Mouse (Mus musculus): Measurements from ENCODE around the gene Stoml3.

Gene Stoml3

GRCm38 (mm10) chr3:53486561-53486960 is 1.9 kb upstream of the Stoml3 start:
- no peak for TF ChIP-seq NANOG (IDR thresholded peaks at IDR 0.05; ENCODE audit: borderline replicate concordance, low read length)
- TF ChIP-seq POU5F1 (IDR thresholded peaks at IDR 0.05; ENCODE audit: borderline replicate concordance, low read length), result no peak
- no peak for TF ChIP-seq CTCF (conservative IDR thresholded peaks at IDR 0.05; ENCODE audit: low read length)
- H3K9me3 ChIP-seq (ENCODE audit: low read length), result no peaks in the 10 kb centered on the region
- H3K36me3 ChIP-seq (ENCODE audit: insufficient read depth, low read length), result 0 out of 2 replicates have a peak, but pooled peaks cover 7% of the 10 kb centered on the region
- no peak overlapping the region for H3K4me3 ChIP-seq (replicated peaks; ENCODE audit: low read length)
- peaks cover 38% of the 10 kb centered on the region for H3K4me1 ChIP-seq (replicated peaks; ENCODE audit: low read depth, low read length)
- peaks cover 6% of the 10 kb centered on the region; the same call in 1 of the 2 replicates for H3K27me3 ChIP-seq (ENCODE audit: insufficient read depth, low read length)

DNA sequence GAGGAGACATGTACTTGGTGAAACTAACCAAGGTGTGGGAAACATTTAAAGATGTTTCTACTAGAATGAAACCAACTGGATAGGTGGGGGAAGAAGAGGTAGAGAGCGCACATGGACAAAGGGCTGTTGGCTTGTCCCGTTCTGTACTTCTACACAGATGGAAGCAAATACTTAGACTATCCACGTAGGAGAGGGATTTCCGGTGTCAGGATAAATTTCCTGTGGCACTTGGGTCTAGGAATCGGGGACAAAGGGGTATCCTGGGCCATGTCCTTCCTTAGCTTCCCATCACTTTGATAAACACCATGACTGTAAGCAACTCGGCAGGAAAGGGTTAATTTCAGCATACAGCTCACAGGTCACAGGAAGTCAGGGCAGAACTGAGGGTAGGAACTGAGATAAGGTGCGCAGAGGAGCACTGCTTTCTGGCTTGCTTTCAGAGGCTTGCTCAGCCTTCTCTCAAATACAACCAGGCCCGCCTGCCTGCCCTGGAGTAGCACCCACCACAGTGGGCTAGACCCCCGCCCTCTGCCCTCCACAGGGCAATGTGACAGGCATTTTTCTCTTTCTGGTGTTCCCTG is 1.4 kb upstream of the Stoml3 start:
- no peaks in the 10 kb centered on the region for H3K9me3 ChIP-seq (ENCODE audit: low read length)
- H3K27me3 ChIP-seq (ENCODE audit: insufficient read depth, low read length), result peaks cover 6% of the 10 kb centered on the region; the same call in 1 of the 2 replicates
- H3K4me3 ChIP-seq (replicated peaks; ENCODE audit: low read length), result no peak overlapping the region
- H3K36me3 ChIP-seq (ENCODE audit: insufficient read depth, low read length), result 0 out of 2 replicates have a peak, but pooled peaks cover 6% of the 10 kb centered on the region
- peaks cover 38% of the 10 kb centered on the region for H3K4me1 ChIP-seq (replicated peaks; ENCODE audit: low read depth, low read length)
- no peak for TF ChIP-seq POU5F1 (IDR thresholded peaks at IDR 0.05; ENCODE audit: borderline replicate concordance, low read length)
- no peak for TF ChIP-seq NANOG (IDR thresholded peaks at IDR 0.05; ENCODE audit: borderline replicate concordance, low read length)
- no peak for TF ChIP-seq CTCF (conservative IDR thresholded peaks at IDR 0.05; ENCODE audit: low read length)

- no peak overlapping the region for H3K4me3 ChIP-seq (replicated peaks; ENCODE audit: low read length)
- H3K9me3 ChIP-seq (ENCODE audit: low read length), result no peaks in the 10 kb centered on the region
- TF ChIP-seq POU5F1 (IDR thresholded peaks at IDR 0.05; ENCODE audit: borderline replicate concordance, low read length) (no peak), CTCF (conservative IDR thresholded peaks at IDR 0.05; ENCODE audit: low read length) (no peak), NANOG (IDR thresholded peaks at IDR 0.05; ENCODE audit: borderline replicate concordance, low read length) (no peak)
- H3K27me3 ChIP-seq (ENCODE audit: insufficient read depth, low read length), result no peaks in the 10 kb centered on the region
- no peaks in the 10 kb centered on the region for H3K4me1 ChIP-seq (replicated peaks; ENCODE audit: low read depth, low read length)
- H3K36me3 ChIP-seq (ENCODE audit: insufficient read depth, low read length), result no peaks in the 10 kb centered on the region
These were observed 10.0 kb downstream of the Stoml3 start for GRCm38 (mm10) chr3:53498351-53498905.

DNA sequence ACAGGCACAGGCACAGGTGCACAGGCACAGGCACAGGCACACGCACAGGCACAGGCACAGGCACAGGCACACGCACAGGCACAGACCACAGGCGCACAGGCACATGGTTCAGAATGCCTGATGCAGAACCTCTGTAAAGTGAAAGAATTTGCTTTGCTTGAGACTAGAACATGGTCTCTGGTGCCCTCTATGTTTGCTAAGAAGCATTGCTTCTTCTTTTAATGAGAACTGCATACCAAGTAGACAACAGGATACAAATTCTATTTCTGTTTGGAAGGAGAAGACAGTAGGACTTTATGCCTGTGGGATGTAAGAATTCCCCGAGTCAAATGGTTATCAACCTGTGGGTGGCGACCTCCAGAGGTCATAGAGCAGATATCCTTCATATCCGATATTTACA is 14.0 kb downstream of the Stoml3 start:
- Histone ChIP-seq H3K4me1 (replicated peaks; ENCODE audit: low read depth, low read length) (no peaks in the 10 kb centered on the region), H3K27me3 (ENCODE audit: insufficient read depth, low read length) (no peaks in the 10 kb centered on the region; the same call in 1 of the 2 replicates), H3K36me3 (ENCODE audit: insufficient read depth, low read length) (no peaks in the 10 kb centered on the region), H3K9me3 (ENCODE audit: low read length) (no peaks in the 10 kb centered on the region), H3K4me3 (replicated peaks; ENCODE audit: low read length) (no peak overlapping the region)
- TF ChIP-seq POU5F1 (IDR thresholded peaks at IDR 0.05; ENCODE audit: borderline replicate concordance, low read length), result no peak
- peak; percentile 45 for TF ChIP-seq CTCF (conservative IDR thresholded peaks at IDR 0.05; ENCODE audit: low read length)

- Histone ChIP-seq H3K36me3 (ENCODE audit: insufficient read depth, low read length) (no peaks in the 10 kb centered on the region), H3K9me3 (ENCODE audit: low read length) (no peaks in the 10 kb centered on the region), H3K4me3 (replicated peaks; ENCODE audit: low read length) (no peak overlapping the region), H3K27me3 (ENCODE audit: insufficient read depth, low read length) (no peaks in the 10 kb centered on the region), H3K4me1 (replicated peaks; ENCODE audit: low read depth, low read length) (0 out of 2 replicates have a peak, but pooled peaks cover 4% of the 10 kb centered on the region)
- TF ChIP-seq POU5F1 (IDR thresholded peaks at IDR 0.05; ENCODE audit: borderline replicate concordance, low read length) (no peak), CTCF (conservative IDR thresholded peaks at IDR 0.05; ENCODE audit: low read length) (no peak), NANOG (IDR thresholded peaks at IDR 0.05; ENCODE audit: borderline replicate concordance, low read length) (no peak)
These were observed 24.6 kb downstream of the Stoml3 start for GRCm38 (mm10) chr3:53513096-53513495.

GRCm38 (mm10) chr3:53514221-53515065 is 26.0 kb downstream of the Stoml3 start:
- no peak overlapping the region for H3K4me3 ChIP-seq (replicated peaks; ENCODE audit: low read length)
- 0 out of 2 replicates have a peak, but pooled peaks cover 4% of the 10 kb centered on the region for H3K4me1 ChIP-seq (replicated peaks; ENCODE audit: low read depth, low read length)
- TF ChIP-seq POU5F1 (IDR thresholded peaks at IDR 0.05; ENCODE audit: borderline replicate concordance, low read length) (no peak), NANOG (IDR thresholded peaks at IDR 0.05; ENCODE audit: borderline replicate concordance, low read length) (no peak), CTCF (conservative IDR thresholded peaks at IDR 0.05; ENCODE audit: low read length) (no peak)
- no peaks in the 10 kb centered on the region for H3K27me3 ChIP-seq (ENCODE audit: insufficient read depth, low read length)
- no peaks in the 10 kb centered on the region for H3K9me3 ChIP-seq (ENCODE audit: low read length)
- peaks cover 3% of the 10 kb centered on the region for H3K36me3 ChIP-seq (ENCODE audit: insufficient read depth, low read length)

DNA sequence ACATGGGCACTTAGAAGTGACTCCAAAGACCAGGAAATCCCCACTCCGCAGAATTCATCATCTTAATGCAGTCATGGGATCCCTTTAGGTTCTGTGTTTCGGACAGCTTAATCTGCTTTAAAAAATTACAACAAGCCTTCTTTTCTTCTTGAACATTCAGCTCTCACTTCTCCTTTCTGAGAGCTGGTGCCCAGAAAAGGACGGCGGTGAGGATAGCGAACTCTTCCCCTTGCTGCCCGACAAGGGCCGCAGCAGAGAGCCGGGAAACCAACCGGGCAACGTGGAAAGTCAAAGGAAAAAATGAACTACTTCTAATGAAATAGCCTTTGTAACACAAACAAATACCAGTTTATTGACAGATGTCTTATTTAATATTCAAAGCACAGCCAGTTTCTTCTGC is 34.3 kb downstream of the Stoml3 start:
- H3K4me3 ChIP-seq (replicated peaks; ENCODE audit: low read length), result no peak overlapping the region
- H3K36me3 ChIP-seq (ENCODE audit: insufficient read depth, low read length), result peaks cover 14% of the 10 kb centered on the region
- H3K9me3 ChIP-seq (ENCODE audit: low read length), result no peaks in the 10 kb centered on the region
- H3K4me1 ChIP-seq (replicated peaks; ENCODE audit: low read depth, low read length), result no peaks in the 10 kb centered on the region; the same call in 1 of the 2 replicates
- no peaks in the 10 kb centered on the region for H3K27me3 ChIP-seq (ENCODE audit: insufficient read depth, low read length)
- no peak for TF ChIP-seq POU5F1 (IDR thresholded peaks at IDR 0.05; ENCODE audit: borderline replicate concordance, low read length)
- TF ChIP-seq NANOG (IDR thresholded peaks at IDR 0.05; ENCODE audit: borderline replicate concordance, low read length), result no peak
- TF ChIP-seq CTCF (conservative IDR thresholded peaks at IDR 0.05; ENCODE audit: low read length), result no peak

- no peaks in the 10 kb centered on the region for H3K27me3 ChIP-seq (ENCODE audit: insufficient read depth, low read length)
- no peaks in the 10 kb centered on the region for H3K9me3 ChIP-seq (ENCODE audit: low read length)
- H3K4me3 ChIP-seq (replicated peaks; ENCODE audit: low read length), result peak overlapping the region; percentile 66
- H3K4me1 ChIP-seq (replicated peaks; ENCODE audit: low read depth, low read length), result no peaks in the 10 kb centered on the region; the same call in 1 of the 2 replicates
- H3K36me3 ChIP-seq (ENCODE audit: insufficient read depth, low read length), result peaks cover 6% of the 10 kb centered on the region; the same call in 1 of the 2 replicates
- TF ChIP-seq CTCF (conservative IDR thresholded peaks at IDR 0.05; ENCODE audit: low read length), result peak; percentile 48
- no peak for TF ChIP-seq POU5F1 (IDR thresholded peaks at IDR 0.05; ENCODE audit: borderline replicate concordance, low read length)
These were observed 37.3 kb downstream of the Stoml3 start for GRCm38 (mm10) chr3:53525737-53526136.

Measured in E14TG2a.4 (cell line).